Mouse (Mus musculus): ENCODE measurements at regions not wholly inside any gene's neighbourhood (a gene's known extent, or its start where the extent isn't known, plus 50 kb on each side); places are given as distances from the start of the nearest gene placed in this dataset.

- 96% methylated on average over 1 of the region's 1 CpGs for WGBS
- Histone ChIP-seq H3K27ac (replicated peaks; ENCODE audit: insufficient read depth, low read depth, low read length) (no peak overlapping the region), H3K27me3 (ENCODE audit: control insufficient read depth, insufficient read depth, low read length) (no peaks in the 10 kb centered on the region), H3K4me1 (ENCODE audit: control insufficient read depth, insufficient read depth, low read length) (no peaks in the 10 kb centered on the region), H3K79me2 (ENCODE audit: control insufficient read depth, insufficient read depth, low read length) (no peaks in the 10 kb centered on the region), H3K9ac (ENCODE audit: low read depth, low read length) (no peak overlapping the region), H3K4me3 (ENCODE audit: insufficient read depth, low read depth, low read length) (no peak overlapping the region), H3K36me3 (ENCODE audit: control insufficient read depth, insufficient read depth, low read length) (no peaks in the 10 kb centered on the region)
- no peak for DNase-seq (ENCODE audit: extremely low read depth, low read depth, low spot score)
- TF ChIP-seq POLR2A (IDR thresholded peaks at IDR 0.05; ENCODE audit: extremely low read depth, insufficient read depth, low read length) (no peak), CTCF (IDR thresholded peaks at IDR 0.05; ENCODE audit: low read depth, low read length) (no peak)
These were observed 105.4 kb downstream of the Ahr start for GRCm38 (mm10) chr12:35429473-35429872.

DNA sequence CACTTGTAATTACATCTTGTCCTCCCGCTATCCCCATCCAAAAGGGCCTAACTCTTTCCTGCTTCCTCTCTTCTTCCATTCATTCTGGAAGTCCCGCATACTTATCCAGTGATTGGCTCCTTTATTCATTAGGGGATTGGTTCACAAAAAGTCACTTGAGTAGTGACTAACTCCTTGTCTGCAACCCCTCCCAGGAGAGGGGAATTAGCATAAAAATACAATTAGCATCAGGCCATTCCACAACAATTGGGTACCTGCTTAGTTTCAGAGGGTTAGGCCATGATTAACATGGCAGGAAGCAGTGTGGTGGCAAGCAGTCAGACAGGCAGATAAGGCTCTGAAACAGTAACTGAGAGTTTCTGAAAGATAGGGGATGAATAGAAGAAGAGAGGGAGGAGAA lies 115.6 kb downstream of the Ahr start:
- no peaks in the 10 kb centered on the region for H3K79me2 ChIP-seq (ENCODE audit: control insufficient read depth, insufficient read depth, low read length)
- H3K4me1 ChIP-seq (ENCODE audit: control insufficient read depth, insufficient read depth, low read length) = peaks cover 5% of the 10 kb centered on the region; the same call in 1 of the 2 replicates
- no peak for DNase-seq (ENCODE audit: extremely low read depth, low read depth, low spot score)
- no peak for TF ChIP-seq CTCF (IDR thresholded peaks at IDR 0.05; ENCODE audit: low read depth, low read length)
- no peak for TF ChIP-seq POLR2A (IDR thresholded peaks at IDR 0.05; ENCODE audit: extremely low read depth, insufficient read depth, low read length)
- 98% methylated on average over 2 of the region's 2 CpGs for WGBS
- H3K36me3 ChIP-seq (ENCODE audit: control insufficient read depth, insufficient read depth, low read length) = no peaks in the 10 kb centered on the region
- no peak overlapping the region for H3K9ac ChIP-seq (ENCODE audit: low read depth, low read length)
- H3K27ac ChIP-seq (replicated peaks; ENCODE audit: insufficient read depth, low read depth, low read length) = no peak overlapping the region
- H3K27me3 ChIP-seq (ENCODE audit: control insufficient read depth, insufficient read depth, low read length) = no peaks in the 10 kb centered on the region
- no peak overlapping the region for H3K4me3 ChIP-seq (ENCODE audit: insufficient read depth, low read depth, low read length)

DNA sequence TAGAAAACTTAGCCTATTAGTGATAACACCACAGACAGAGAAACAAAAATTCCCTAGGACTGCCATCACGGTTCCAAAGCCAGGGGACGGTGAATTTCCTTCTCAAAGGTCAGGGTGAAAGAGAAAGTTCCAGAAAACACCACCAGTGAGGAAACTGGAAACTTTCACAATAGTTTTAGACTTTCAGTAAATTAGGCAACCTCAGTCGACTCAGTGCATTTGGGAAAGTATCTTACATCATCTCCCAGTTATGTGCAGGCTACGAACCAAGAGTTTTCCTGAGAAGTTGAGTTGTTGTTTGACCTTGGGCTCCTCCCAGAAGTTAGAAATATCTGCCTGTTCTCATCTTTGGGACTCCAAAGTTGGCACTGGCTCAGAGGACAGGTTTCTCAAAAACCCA lies 116.9 kb downstream of the Ahr start:
- peak; percentile 75 for DNase-seq (ENCODE audit: extremely low read depth, low read depth, low spot score)
- Histone ChIP-seq H3K4me3 (ENCODE audit: insufficient read depth, low read depth, low read length) (no peak overlapping the region), H3K79me2 (ENCODE audit: control insufficient read depth, insufficient read depth, low read length) (no peaks in the 10 kb centered on the region), H3K9ac (ENCODE audit: low read depth, low read length) (no peak overlapping the region), H3K36me3 (ENCODE audit: control insufficient read depth, insufficient read depth, low read length) (no peaks in the 10 kb centered on the region), H3K27me3 (ENCODE audit: control insufficient read depth, insufficient read depth, low read length) (no peaks in the 10 kb centered on the region), H3K27ac (replicated peaks; ENCODE audit: insufficient read depth, low read depth, low read length) (peak overlapping the region; percentile 29), H3K4me1 (ENCODE audit: control insufficient read depth, insufficient read depth, low read length) (peaks cover 5% of the 10 kb centered on the region; the same call in 1 of the 2 replicates)
- WGBS = 9% methylated on average over 4 of the region's 4 CpGs
- TF ChIP-seq CTCF (IDR thresholded peaks at IDR 0.05; ENCODE audit: low read depth, low read length) (no peak), POLR2A (IDR thresholded peaks at IDR 0.05; ENCODE audit: extremely low read depth, insufficient read depth, low read length) (no peak)

DNA sequence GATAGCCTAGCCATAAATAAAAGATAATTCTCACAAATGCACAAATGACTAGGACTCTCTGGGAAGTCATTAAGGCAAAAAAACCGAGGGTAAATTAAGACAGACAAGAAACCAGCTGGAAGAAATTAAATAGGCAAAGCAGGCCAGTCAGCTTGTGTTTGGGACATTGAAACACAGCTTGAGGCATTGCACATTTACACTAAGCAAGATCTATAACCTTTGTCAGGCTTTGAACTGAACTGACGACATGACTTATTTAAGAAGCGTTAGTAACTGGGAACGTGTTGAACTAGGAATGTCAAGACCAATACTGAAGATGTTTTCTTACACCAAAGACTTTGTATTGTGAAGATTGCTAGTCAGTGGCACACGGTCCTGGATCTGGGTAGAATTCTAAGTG lies 118.3 kb downstream of the Ahr start:
- 84% methylated on average over 5 of the region's 5 CpGs for WGBS
- Histone ChIP-seq H3K9ac (ENCODE audit: low read depth, low read length) (no peak overlapping the region), H3K36me3 (ENCODE audit: control insufficient read depth, insufficient read depth, low read length) (no peaks in the 10 kb centered on the region), H3K4me3 (ENCODE audit: insufficient read depth, low read depth, low read length) (no peak overlapping the region), H3K27me3 (ENCODE audit: control insufficient read depth, insufficient read depth, low read length) (no peaks in the 10 kb centered on the region), H3K79me2 (ENCODE audit: control insufficient read depth, insufficient read depth, low read length) (no peaks in the 10 kb centered on the region), H3K4me1 (ENCODE audit: control insufficient read depth, insufficient read depth, low read length) (peaks cover 5% of the 10 kb centered on the region; the same call in 1 of the 2 replicates), H3K27ac (replicated peaks; ENCODE audit: insufficient read depth, low read depth, low read length) (no peak overlapping the region)
- TF ChIP-seq CTCF (IDR thresholded peaks at IDR 0.05; ENCODE audit: low read depth, low read length) = no peak
- TF ChIP-seq POLR2A (IDR thresholded peaks at IDR 0.05; ENCODE audit: extremely low read depth, insufficient read depth, low read length) = no peak
- no peak for DNase-seq (ENCODE audit: extremely low read depth, low read depth, low spot score)

DNA sequence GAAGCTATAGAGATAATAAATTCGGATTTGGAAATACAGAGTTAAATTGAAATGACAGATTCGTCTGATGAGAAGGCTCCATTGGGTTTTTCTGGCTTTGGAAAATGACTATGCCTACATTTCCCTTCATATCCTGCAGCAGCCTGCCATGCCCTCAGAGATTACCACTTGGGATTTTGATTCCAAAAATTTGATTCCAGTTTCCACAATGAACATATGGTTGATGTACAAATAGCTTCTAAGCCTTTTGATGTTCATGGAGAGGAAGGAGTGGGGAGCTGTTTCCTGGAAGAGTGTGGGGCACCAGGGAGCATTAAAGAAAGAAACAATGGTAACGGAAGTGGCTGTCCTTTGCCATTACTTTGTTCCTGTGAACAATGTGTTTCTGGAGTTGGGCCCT lies 122.1 kb downstream of the Ahr start:
- Histone ChIP-seq H3K27ac (replicated peaks; ENCODE audit: insufficient read depth, low read depth, low read length) (no peak overlapping the region), H3K36me3 (ENCODE audit: control insufficient read depth, insufficient read depth, low read length) (no peaks in the 10 kb centered on the region), H3K9ac (ENCODE audit: low read depth, low read length) (no peak overlapping the region), H3K4me3 (ENCODE audit: insufficient read depth, low read depth, low read length) (no peak overlapping the region), H3K4me1 (ENCODE audit: control insufficient read depth, insufficient read depth, low read length) (peaks cover 2% of the 10 kb centered on the region; the same call in 1 of the 2 replicates), H3K27me3 (ENCODE audit: control insufficient read depth, insufficient read depth, low read length) (no peaks in the 10 kb centered on the region), H3K79me2 (ENCODE audit: control insufficient read depth, insufficient read depth, low read length) (no peaks in the 10 kb centered on the region)
- TF ChIP-seq CTCF (IDR thresholded peaks at IDR 0.05; ENCODE audit: low read depth, low read length) (no peak), POLR2A (IDR thresholded peaks at IDR 0.05; ENCODE audit: extremely low read depth, insufficient read depth, low read length) (no peak)
- no peak for DNase-seq (ENCODE audit: extremely low read depth, low read depth, low spot score)
- WGBS = 76% methylated on average over 3 of the region's 3 CpGs

- no peak for DNase-seq (ENCODE audit: extremely low read depth, low read depth, low spot score)
- Histone ChIP-seq H3K4me3 (ENCODE audit: insufficient read depth, low read depth, low read length) (no peak overlapping the region), H3K27ac (replicated peaks; ENCODE audit: insufficient read depth, low read depth, low read length) (no peak overlapping the region), H3K36me3 (ENCODE audit: control insufficient read depth, insufficient read depth, low read length) (no peaks in the 10 kb centered on the region), H3K9ac (ENCODE audit: low read depth, low read length) (no peak overlapping the region), H3K27me3 (ENCODE audit: control insufficient read depth, insufficient read depth, low read length) (no peaks in the 10 kb centered on the region), H3K4me1 (ENCODE audit: control insufficient read depth, insufficient read depth, low read length) (no peaks in the 10 kb centered on the region), H3K79me2 (ENCODE audit: control insufficient read depth, insufficient read depth, low read length) (no peaks in the 10 kb centered on the region)
- TF ChIP-seq POLR2A (IDR thresholded peaks at IDR 0.05; ENCODE audit: extremely low read depth, insufficient read depth, low read length) = no peak
- no peak for TF ChIP-seq CTCF (IDR thresholded peaks at IDR 0.05; ENCODE audit: low read depth, low read length)
- 81% methylated on average over 3 of the region's 3 CpGs for WGBS
These were observed 126.4 kb downstream of the Ahr start for GRCm38 (mm10) chr12:35408461-35408860.

Data from liver, adult 2 months (tissue).